ENCODE assay signal across 8 mouse cellular contexts in the genomic region with DNA sequence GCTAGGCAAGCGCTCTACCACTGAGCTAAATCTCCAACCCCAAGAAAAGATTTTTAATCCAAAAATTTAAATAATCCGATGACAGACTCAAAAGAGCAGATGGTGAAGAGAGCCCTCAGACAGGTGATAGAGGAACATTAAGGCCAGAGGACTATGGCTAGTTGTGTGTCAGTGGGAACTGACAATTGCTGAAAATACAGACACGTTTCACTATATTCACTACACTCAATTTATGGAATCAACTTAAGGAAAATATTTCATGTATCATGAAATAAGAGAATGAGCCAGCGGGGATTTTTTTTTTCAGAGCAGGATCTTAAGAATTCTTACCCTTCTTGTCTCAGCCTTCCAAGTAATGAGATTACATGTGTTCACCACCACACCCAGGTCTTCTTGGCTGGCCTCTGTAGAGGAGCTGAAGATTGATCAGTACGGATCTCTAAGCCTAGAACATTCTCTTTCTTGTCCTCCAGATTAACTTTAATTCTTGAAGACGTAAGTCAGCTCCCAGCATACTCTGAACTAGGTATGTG. TPM values are rescaled to one million over a fixed set of nuclear protein-coding genes. Genes with fewer than 3 reads are reported as not detected.
A peak's percentile ranks its signal among the peaks of the same experiment; 100 is the strongest.
DNase-seq lines count a peak whose midpoint lies in the region; ATAC-seq and TF ChIP-seq lines count a peak whose summit lies in the region.

No protein-coding gene starts in this region.

- H3K27ac ChIP-seq in embryonic facial prominence, embryonic 15.5 days (replicated peaks), result peak overlapping the region; percentile 99
- peak overlapping the region; percentile 100 for H3K27ac ChIP-seq in limb, embryonic 14.5 days (replicated peaks; ENCODE audit: low read depth, low read length)
- peak overlapping the region; percentile 99; the same call in 1 of the 2 replicates for H3K27ac ChIP-seq in stomach, embryonic 14.5 days (ENCODE audit: low read length)

- peak overlapping the region; percentile 70 for H3K4me2 ChIP-seq in embryonic facial prominence, embryonic 15.5 days (replicated peaks)
- H3K4me2 ChIP-seq in limb, embryonic 14.5 days (replicated peaks; ENCODE audit: low read depth, low read length, severe bottlenecking), result peak overlapping the region; percentile 58
- H3K4me2 ChIP-seq in stomach, embryonic 14.5 days (replicated peaks; ENCODE audit: low read depth, low read length), result peak overlapping the region; percentile 55

- no peak for DNase-seq in limb, embryonic 14.5 days (ENCODE audit: low spot score)
- no peak for DNase-seq in ovary, postnatal 36 days (ENCODE audit: low spot score)
- no peak for DNase-seq in adrenal gland, postnatal 14 days
- DNase-seq in cerebellum, postnatal 14 days, result no peak

- no peaks in the 10 kb centered on the region for H3K27me3 ChIP-seq in megakaryocyte, embryonic 14.5 days (replicated peaks)
- no peaks in the 10 kb centered on the region for H3K27me3 ChIP-seq in embryonic facial prominence, embryonic 15.5 days
- H3K27me3 ChIP-seq in limb, embryonic 14.5 days (ENCODE audit: control insufficient read depth, insufficient read depth, low read length), result no peaks in the 10 kb centered on the region
- no peaks in the 10 kb centered on the region for H3K27me3 ChIP-seq in stomach, embryonic 14.5 days (ENCODE audit: control insufficient read depth, insufficient read depth, low read length)

- H3K4me3 ChIP-seq in megakaryocyte, embryonic 14.5 days (replicated peaks), result peak overlapping the region; percentile 98
- peak overlapping the region; percentile 98 for H3K4me3 ChIP-seq in embryonic facial prominence, embryonic 15.5 days (replicated peaks)
- H3K4me3 ChIP-seq in limb, embryonic 14.5 days (replicated peaks; ENCODE audit: low read length), result peak overlapping the region; percentile 92
- peak overlapping the region; percentile 96 for H3K4me3 ChIP-seq in stomach, embryonic 14.5 days (ENCODE audit: low read depth, low read length)

- WGBS in embryonic facial prominence, embryonic 15.5 days, result 38% methylated on average over 6 of the region's 6 CpGs
- 49% methylated on average over 6 of the region's 6 CpGs for WGBS in limb, embryonic 14.5 days
- 37% methylated on average over 6 of the region's 6 CpGs for WGBS in stomach, embryonic 14.5 days

- no peak for TF ChIP-seq POLR2A in limb, embryonic 14.5 days (IDR thresholded peaks at IDR 0.05; ENCODE audit: borderline replicate concordance, extremely low read depth, insufficient read depth, insufficient read length)

- H3K9me3 ChIP-seq in megakaryocyte, embryonic 14.5 days, result no peaks in the 10 kb centered on the region
- no peaks in the 10 kb centered on the region for H3K9me3 ChIP-seq in embryonic facial prominence, embryonic 15.5 days (replicated peaks)
- no peaks in the 10 kb centered on the region for H3K9me3 ChIP-seq in limb, embryonic 14.5 days (ENCODE audit: control insufficient read depth, low read length)
- H3K9me3 ChIP-seq in stomach, embryonic 14.5 days (ENCODE audit: control insufficient read depth, low read depth, low read length), result no peaks in the 10 kb centered on the region

- no peak for ATAC-seq in megakaryocyte, adult 5-6 weeks (ENCODE audit: poor library complexity, severe bottlenecking)
- ATAC-seq in embryonic facial prominence, embryonic 15.5 days (ENCODE audit: insufficient number of reproducible peaks, low FRiP score, low TSS enrichment, low read depth), result no peak
- ATAC-seq in limb, embryonic 14.5 days (ENCODE audit: low FRiP score, low read depth), result no peak
- no peak for ATAC-seq in stomach, embryonic 14.5 days (ENCODE audit: insufficient number of reproducible peaks, insufficient read depth, low FRiP score, low read depth)

- H3K4me1 ChIP-seq in megakaryocyte, embryonic 14.5 days, result peaks cover 29% of the 10 kb centered on the region
- peaks cover 24% of the 10 kb centered on the region for H3K4me1 ChIP-seq in embryonic facial prominence, embryonic 15.5 days
- H3K4me1 ChIP-seq in limb, embryonic 14.5 days (ENCODE audit: control insufficient read depth, insufficient read depth, low read length), result peaks cover 21% of the 10 kb centered on the region
- H3K4me1 ChIP-seq in stomach, embryonic 14.5 days (ENCODE audit: control insufficient read depth, insufficient read depth, low read length), result peaks cover 11% of the 10 kb centered on the region

- peaks cover 4% of the 10 kb centered on the region for H3K36me3 ChIP-seq in megakaryocyte, embryonic 14.5 days (replicated peaks; ENCODE audit: low read length)
- no peaks in the 10 kb centered on the region for H3K36me3 ChIP-seq in embryonic facial prominence, embryonic 15.5 days
- H3K36me3 ChIP-seq in limb, embryonic 14.5 days (ENCODE audit: control insufficient read depth, insufficient read depth, low read length), result no peaks in the 10 kb centered on the region
- no peaks in the 10 kb centered on the region for H3K36me3 ChIP-seq in stomach, embryonic 14.5 days (ENCODE audit: control insufficient read depth, insufficient read depth, low read length)

- peak overlapping the region; percentile 97 for H3K9ac ChIP-seq in embryonic facial prominence, embryonic 15.5 days
- H3K9ac ChIP-seq in limb, embryonic 14.5 days (ENCODE audit: low read depth, low read length, severe bottlenecking), result peak overlapping the region; percentile 95
- peak overlapping the region; percentile 87 for H3K9ac ChIP-seq in stomach, embryonic 14.5 days (replicated peaks; ENCODE audit: low read depth, low read length)

RNA-seq across cellular contexts. Expression of a gene that starts 0.7 kb away (rescaled TPM):
- polyA plus RNA-seq in megakaryocyte, embryonic 14.5 days (2012; ENCODE audit: insufficient read depth, low replicate concordance), result 125 and 148 TPM in 2 replicates
- 128 and 143 TPM in 2 replicates for total RNA-seq in megakaryocyte, adult 5-6 weeks (2015)
- 20.7 and 30.3 TPM in 2 replicates for total RNA-seq in megakaryocyte, adult 5-6 weeks (2017)
- 92.0 and 113 TPM in 2 replicates for polyA plus RNA-seq in embryonic facial prominence, embryonic 15.5 days (2015; fragmentation: Nextera tagmentation; extraction: Ambion mirVana)
- 75.6 and 80.0 TPM in 2 replicates for polyA plus RNA-seq in limb, embryonic 14.5 days (2012; rRNA removed)
- 97.3 and 117 TPM in 2 replicates for polyA plus RNA-seq in limb, embryonic 14.5 days (2014; fragmentation: Nextera tagmentation; extraction: Ambion mirVana)
- 98.5 and 103 TPM in 2 replicates for polyA plus RNA-seq in stomach, embryonic 14.5 days (2014; fragmentation: Nextera tagmentation; extraction: Ambion mirVana)
- total RNA-seq in adrenal gland, postnatal 14 days (2021), result 110 and 118 TPM in 2 replicates

RNA-seq across cellular contexts. Expression of a gene that starts 35.8 kb away (rescaled TPM):
- polyA plus RNA-seq in megakaryocyte, embryonic 14.5 days (2012; ENCODE audit: insufficient read depth, low replicate concordance), result 67.7 and 79.9 TPM in 2 replicates
- 43.5 and 49.8 TPM in 2 replicates for total RNA-seq in megakaryocyte, adult 5-6 weeks (2015)
- total RNA-seq in megakaryocyte, adult 5-6 weeks (2017), result 91.5 and 103 TPM in 2 replicates
- 91.5 and 97.9 TPM in 2 replicates for polyA plus RNA-seq in embryonic facial prominence, embryonic 15.5 days (2015; fragmentation: Nextera tagmentation; extraction: Ambion mirVana)
- polyA plus RNA-seq in limb, embryonic 14.5 days (2012; rRNA removed), result 108 and 110 TPM in 2 replicates
- polyA plus RNA-seq in limb, embryonic 14.5 days (2014; fragmentation: Nextera tagmentation; extraction: Ambion mirVana), result 36.9 and 46.9 TPM in 2 replicates
- 56.5 and 62.3 TPM in 2 replicates for polyA plus RNA-seq in stomach, embryonic 14.5 days (2014; fragmentation: Nextera tagmentation; extraction: Ambion mirVana)
- 78.9 and 96.2 TPM in 2 replicates for total RNA-seq in adrenal gland, postnatal 14 days (2021)
